Comparison of ENCODE assay signal across 11 mouse cellular contexts in genomic region chr3:122173526-122174150, GRCm38 (mm10).
"Had no signal": no experiment of that assay in that cellular context is flagged by ENCODE, and none has a peak within 500 bp of the region (broad histone marks: within the 10 kb centered on the region; RNA-seq: fewer than 3 reads in every experiment).

No protein-coding gene starts in this region.

- H3K9ac ChIP-seq: limb, embryonic 12.5 days; liver, embryonic 14.5 days; neural tube, embryonic 13.5 days had no signal

- H3K4me1 ChIP-seq: limb, embryonic 12.5 days; neural tube, embryonic 13.5 days had no signal

- H3K27ac ChIP-seq: layer of hippocampus, adult 2 months; limb, embryonic 12.5 days; liver, embryonic 14.5 days; neural tube, embryonic 13.5 days; stomach, postnatal 0 days had no signal

- H3K27me3 ChIP-seq: limb, embryonic 12.5 days; neural tube, embryonic 13.5 days had no signal

- H3K36me3 ChIP-seq: limb, embryonic 12.5 days; neural tube, embryonic 13.5 days had no signal

- DNase-seq: kidney, adult 18-20 months; kidney, postnatal 10 days; kidney, postnatal 4 days; lung, adult 18-20 months; thymus, adult 18-20 months; thymus, postnatal 14 days had no signal

- H3K4me2 ChIP-seq: limb, embryonic 12.5 days; neural tube, embryonic 13.5 days had no signal

- H3K9me3 ChIP-seq: limb, embryonic 12.5 days; neural tube, embryonic 13.5 days had no signal

- H3K4me3 ChIP-seq: layer of hippocampus, adult 2 months; limb, embryonic 12.5 days; neural tube, embryonic 13.5 days had no signal
